Mouse (Mus musculus) neural tube, embryonic 11.5 days (tissue): Measurements from ENCODE around the gene Slc5a10. TPM values are rescaled to one million over a fixed set of nuclear protein-coding genes. Genes with fewer than 3 reads are reported as not detected.
A peak's percentile ranks its signal among the peaks of the same experiment; 100 is the strongest.

ENCODE experiments used
- ATAC-seq: fragments of 200-750 bp; cut with Nextera tagmentation; 2 replicates; pipeline ENCODE4 v1.8.0; 2017; ENCODE audit warnings: moderate number of reproducible peaks, mild to moderate bottlenecking, moderate TSS enrichment, moderate library complexity; ENCODE audit not compliant: insufficient read depth, low FRiP score, low TSS enrichment
- DNase-seq: peaks from one replicate; pipeline ENCODE4 v3.0.0-alpha.2; 2015; ENCODE audit warnings: low spot score
- H3K27ac ChIP-seq: fragments of 300-500 bp; sonication (generic); 2 replicates; pipeline ENCODE4 v1.5.1; 2014; ENCODE audit warnings: low read depth, mild to moderate bottlenecking, low read length
- H3K27me3 ChIP-seq: fragments of 300-500 bp; sonication (generic); 2 replicates; pipeline ENCODE4 v1.6.1; 2014; ENCODE audit warnings: mild to moderate bottlenecking, low read length, mixed read lengths; ENCODE audit not compliant: control insufficient read depth, insufficient read depth
- H3K36me3 ChIP-seq: fragments of 300-500 bp; sonication (generic); 2 replicates; pipeline ENCODE4 v1.6.1; 2014; ENCODE audit warnings: mild to moderate bottlenecking, low read length, moderate library complexity, mixed read lengths; ENCODE audit not compliant: control insufficient read depth, insufficient read depth
- H3K4me1 ChIP-seq: fragments of 300-500 bp; sonication (generic); 2 replicates; pipeline ENCODE4 v1.6.1; 2014; ENCODE audit warnings: low read length, mixed read lengths; ENCODE audit not compliant: control insufficient read depth, insufficient read depth
- H3K4me2 ChIP-seq: fragments of 300-500 bp; sonication (generic); 2 replicates; pipeline ENCODE4 v1.6.1; 2014; ENCODE audit warnings: low read depth, mild to moderate bottlenecking, moderate library complexity
- H3K4me3 ChIP-seq: fragments of 300-500 bp; sonication (generic); 2 replicates; pipeline ENCODE4 v1.5.1; 2014; ENCODE audit warnings: low read depth, low read length
- H3K9ac ChIP-seq: fragments of 300-500 bp; sonication (generic); 2 replicates; pipeline ENCODE4 v1.6.1; 2014; ENCODE audit warnings: mild to moderate bottlenecking, low read length
- H3K9me3 ChIP-seq: fragments of 300-500 bp; sonication (generic); 2 replicates; pipeline ENCODE4 v1.6.1; 2016; ENCODE audit warnings: low read length; ENCODE audit not compliant: control insufficient read depth
- WGBS: fragments of 180-500 bp; shearing (Covaris S2); extraction: QIAGEN DNeasy Blood & Tissue Kit; methylation state at CpG from one replicate; pipeline ENCODE4 v1.1.7; 2014; 5-methylcytosine and 5-hydroxymethylcytosine counted together
- polyA plus RNA-seq: library from polyadenylated mRNA; unstranded; fragments of >200 nt; fragmentation: Nextera tagmentation; extraction: Ambion mirVana; gene quantifications from 2 replicates; pipeline ENCODE4 v1.2.1, GENCODE M21; 2014

Gene Slc5a10
- polyA plus RNA-seq, 1 experiment from 2014 or later: not detected

- DNase-seq (peak; percentile 79), ATAC-seq (no peak; the same call in 1 of the 2 replicates)
- Histone ChIP-seq H3K4me2 (no peak overlapping the region), H3K4me1 (no peaks in the 10 kb centered on the region), H3K4me3 (no peak overlapping the region), H3K36me3 (no peaks in the 10 kb centered on the region), H3K27ac (no peak overlapping the region), H3K27me3 (no peaks in the 10 kb centered on the region), H3K9ac (peak overlapping the region; percentile 10; the same call in 1 of the 2 replicates), H3K9me3 (no peaks in the 10 kb centered on the region)
- WGBS: 44% methylated on average over 11 of the region's 11 CpGs
Observed at GRCm38 (mm10) chr11:61714346-61715117, 6.1 kb downstream of the Slc5a10 start.

GRCm38 (mm10) chr11:61713157-61713855 lies 7.3 kb downstream of the Slc5a10 start:
- Histone ChIP-seq H3K9me3 (no peaks in the 10 kb centered on the region), H3K4me2 (no peak overlapping the region), H3K4me3 (no peak overlapping the region), H3K36me3 (no peaks in the 10 kb centered on the region), H3K4me1 (no peaks in the 10 kb centered on the region), H3K27me3 (no peaks in the 10 kb centered on the region), H3K27ac (no peak overlapping the region), H3K9ac (no peak overlapping the region)
- 44% methylated on average over 15 of the region's 15 CpGs for WGBS
- ATAC-seq (no peak), DNase-seq (no peak)

GRCm38 (mm10) chr11:61708928-61709327 lies 11.7 kb downstream of the Slc5a10 start:
- H3K36me3 ChIP-seq: no peaks in the 10 kb centered on the region; the same call in 1 of the 2 replicates
- H3K4me1 ChIP-seq: no peaks in the 10 kb centered on the region
- H3K27ac ChIP-seq: no peak overlapping the region
- H3K4me3 ChIP-seq: no peak overlapping the region
- no peaks in the 10 kb centered on the region for H3K9me3 ChIP-seq
- H3K9ac ChIP-seq: no peak overlapping the region
- no peak for ATAC-seq
- no peak overlapping the region for H3K4me2 ChIP-seq
- no peak for DNase-seq
- no peaks in the 10 kb centered on the region for H3K27me3 ChIP-seq
- WGBS: 68% methylated on average over 3 of the region's 3 CpGs

- no peaks in the 10 kb centered on the region for H3K27me3 ChIP-seq
- H3K4me3 ChIP-seq: no peak overlapping the region
- 82% methylated on average over 4 of the region's 4 CpGs for WGBS
- no peak for ATAC-seq
- no peaks in the 10 kb centered on the region for H3K9me3 ChIP-seq
- H3K36me3 ChIP-seq: no peaks in the 10 kb centered on the region; the same call in 1 of the 2 replicates
- DNase-seq: no peak
- H3K27ac ChIP-seq: no peak overlapping the region
- H3K9ac ChIP-seq: no peak overlapping the region; the same call in 1 of the 2 replicates
- peaks cover 6% of the 10 kb centered on the region; the same call in 1 of the 2 replicates for H3K4me1 ChIP-seq
- H3K4me2 ChIP-seq: no peak overlapping the region
Observed at GRCm38 (mm10) chr11:61706232-61706631, 14.4 kb downstream of the Slc5a10 start.

- no peak for DNase-seq
- H3K4me1 ChIP-seq: peaks cover 11% of the 10 kb centered on the region
- no peaks in the 10 kb centered on the region; the same call in 1 of the 2 replicates for H3K36me3 ChIP-seq
- 90% methylated on average over 2 of the region's 2 CpGs for WGBS
- no peaks in the 10 kb centered on the region for H3K9me3 ChIP-seq
- no peak for ATAC-seq
- no peaks in the 10 kb centered on the region for H3K27me3 ChIP-seq
- no peak overlapping the region for H3K4me3 ChIP-seq
- H3K9ac ChIP-seq: no peak overlapping the region
- no peak overlapping the region for H3K4me2 ChIP-seq
- no peak overlapping the region for H3K27ac ChIP-seq
Observed at GRCm38 (mm10) chr11:61705581-61705980, 15.0 kb downstream of the Slc5a10 start.

- no peak for DNase-seq
- Histone ChIP-seq H3K27me3 (no peaks in the 10 kb centered on the region), H3K9ac (no peak overlapping the region), H3K4me3 (no peak overlapping the region), H3K27ac (no peak overlapping the region), H3K36me3 (no peaks in the 10 kb centered on the region; the same call in 1 of the 2 replicates), H3K9me3 (no peaks in the 10 kb centered on the region), H3K4me1 (peaks cover 14% of the 10 kb centered on the region), H3K4me2 (no peak overlapping the region)
- ATAC-seq: no peak
- 96% methylated on average over 5 of the region's 5 CpGs for WGBS
Observed at GRCm38 (mm10) chr11:61702494-61702893, 18.1 kb downstream of the Slc5a10 start.

- H3K4me3 ChIP-seq: no peak overlapping the region
- H3K27me3 ChIP-seq: no peaks in the 10 kb centered on the region
- H3K9ac ChIP-seq: no peak overlapping the region
- no peak overlapping the region for H3K4me2 ChIP-seq
- ATAC-seq (no peak), DNase-seq (no peak)
- no peak overlapping the region for H3K27ac ChIP-seq
- no peaks in the 10 kb centered on the region; the same call in 1 of the 2 replicates for H3K36me3 ChIP-seq
- WGBS: 48% methylated on average over 5 of the region's 5 CpGs
- no peaks in the 10 kb centered on the region for H3K9me3 ChIP-seq
- H3K4me1 ChIP-seq: peaks cover 14% of the 10 kb centered on the region
Observed at GRCm38 (mm10) chr11:61701696-61702095, 18.9 kb downstream of the Slc5a10 start.

- no peak for ATAC-seq
- no peak for DNase-seq
- H3K4me1 ChIP-seq: peaks cover 14% of the 10 kb centered on the region
- WGBS: 63% methylated on average over 4 of the region's 4 CpGs
- no peak overlapping the region for H3K4me3 ChIP-seq
- H3K4me2 ChIP-seq: no peak overlapping the region
- no peaks in the 10 kb centered on the region for H3K27me3 ChIP-seq
- no peaks in the 10 kb centered on the region for H3K9me3 ChIP-seq
- no peaks in the 10 kb centered on the region; the same call in 1 of the 2 replicates for H3K36me3 ChIP-seq
- H3K9ac ChIP-seq: no peak overlapping the region
- no peak overlapping the region for H3K27ac ChIP-seq
Observed at GRCm38 (mm10) chr11:61699933-61700332, 20.7 kb downstream of the Slc5a10 start.
